Mouse (Mus musculus): ENCODE measurements at regions not wholly inside any gene's neighbourhood (a gene's known extent, or its start where the extent isn't known, plus 50 kb on each side); places are given as distances from the start of the nearest gene placed in this dataset.

DNA sequence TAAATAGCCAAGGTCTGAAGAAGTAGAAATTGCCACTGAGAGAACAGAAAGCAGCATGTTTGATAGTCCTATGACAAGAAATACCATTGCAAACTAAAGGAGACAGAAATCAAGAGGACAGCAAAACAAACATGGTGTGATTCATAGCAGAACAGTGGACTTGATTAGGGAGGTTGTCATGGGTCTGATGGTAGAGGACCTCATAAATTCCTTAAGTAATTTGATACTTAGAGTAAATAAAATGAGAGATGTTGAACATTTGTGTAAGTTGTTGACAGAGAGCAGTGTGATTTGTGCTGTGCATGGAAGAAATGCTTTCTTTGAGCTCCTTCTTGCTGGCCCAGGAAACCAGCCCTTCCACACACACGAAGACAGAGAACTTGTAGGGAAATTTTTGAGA is 2090.8 kb downstream of the 9330182O14Rik start:
- TF ChIP-seq CTCF (IDR thresholded peaks at IDR 0.05; ENCODE audit: low read depth) (no peak), EP300 (IDR thresholded peaks at IDR 0.05; ENCODE audit: low read depth) (no peak)
